Mouse (Mus musculus): ENCODE measurements around the gene Acot6. TPM values are rescaled to one million over a fixed set of nuclear protein-coding genes. Genes with fewer than 3 reads are reported as not detected.

Acot6 gene
- total RNA-seq, 2 experiments from 2014 or later, result 1.5 to 2.0 TPM

GRCm38 (mm10) chr12:84151911-84152310, 51.5 kb downstream of the Acot6 start:
- no peak for ATAC-seq (replicated peaks; ENCODE audit: poor library complexity)

- ATAC-seq (replicated peaks; ENCODE audit: poor library complexity), result no peak
Observed at GRCm38 (mm10) chr12:84152352-84153190, 52.1 kb downstream of the Acot6 start.

- no peak for ATAC-seq (replicated peaks; ENCODE audit: poor library complexity)
Observed at GRCm38 (mm10) chr12:84153414-84153813, 53.0 kb downstream of the Acot6 start.

- ATAC-seq (replicated peaks; ENCODE audit: poor library complexity), result no peak
Observed at GRCm38 (mm10) chr12:84154786-84155522, 54.5 kb downstream of the Acot6 start.

GRCm38 (mm10) chr12:84155523-84155871, 55.0 kb downstream of the Acot6 start:
- ATAC-seq (replicated peaks; ENCODE audit: poor library complexity), result no peak

- ATAC-seq (replicated peaks; ENCODE audit: poor library complexity), result no peak
Observed at GRCm38 (mm10) chr12:84156210-84156609, 55.8 kb downstream of the Acot6 start.

GRCm38 (mm10) chr12:84158156-84158555, 57.7 kb downstream of the Acot6 start:
- ATAC-seq (replicated peaks; ENCODE audit: poor library complexity), result no peak

GRCm38 (mm10) chr12:84160491-84160890, 60.0 kb downstream of the Acot6 start:
- ATAC-seq (replicated peaks; ENCODE audit: poor library complexity), result no peak

Other genes with a start within 250 kb of the Acot6 start
- 15.9 and 19.3 TPM in 2 replicates for gene Numb, start 178.7 kb upstream of the Acot6 start, total RNA-seq (2015)
- 12.6 and 26.8 TPM in 2 replicates for gene Numb, start 178.7 kb upstream of the Acot6 start, total RNA-seq (2017)
- gene Riox1, start 150.0 kb upstream of the Acot6 start, total RNA-seq (2015), result 13.5 and 14.6 TPM in 2 replicates
- gene Riox1, start 150.0 kb upstream of the Acot6 start, total RNA-seq (2017), result 16.7 and 17.7 TPM in 2 replicates
- not detected in 2 replicates for gene Heatr4, start 115.8 kb upstream of the Acot6 start, total RNA-seq (2015)
- gene Heatr4, start 115.8 kb upstream of the Acot6 start, total RNA-seq (2017), result not detected in 2 replicates
- 12.1 and 13.3 TPM in 2 replicates for gene Acot2, start 112.8 kb upstream of the Acot6 start, total RNA-seq (2015)
- gene Acot2, start 112.8 kb upstream of the Acot6 start, total RNA-seq (2017), result 9.4 and 12.7 TPM in 2 replicates
- gene Acot1, start 91.2 kb upstream of the Acot6 start, total RNA-seq (2015), result 10.8 and 14.6 TPM in 2 replicates
- gene Acot1, start 91.2 kb upstream of the Acot6 start, total RNA-seq (2017), result 11.8 and 13.6 TPM in 2 replicates
- 0.07 TPM in 1 of 2 replicates, not detected in the other for gene Acot4, start 62.3 kb upstream of the Acot6 start, total RNA-seq (2015)
- 0.03 TPM in 1 of 2 replicates, not detected in the other for gene Acot4, start 62.3 kb upstream of the Acot6 start, total RNA-seq (2017)
- gene Gm49366, start 61.7 kb upstream of the Acot6 start, total RNA-seq (2015), result not detected in 2 replicates
- gene Gm49366, start 61.7 kb upstream of the Acot6 start, total RNA-seq (2017), result not detected in 2 replicates
- gene Acot3, start 48.5 kb upstream of the Acot6 start, total RNA-seq (2015), result not detected in 2 replicates
- not detected in 2 replicates for gene Acot3, start 48.5 kb upstream of the Acot6 start, total RNA-seq (2017)
- not detected in 2 replicates for gene Acot5, start 31.3 kb upstream of the Acot6 start, total RNA-seq (2015)
- gene Acot5, start 31.3 kb upstream of the Acot6 start, total RNA-seq (2017), result not detected in 2 replicates
- 0.61 and 1.1 TPM in 2 replicates for gene Dnal1, start 13.7 kb downstream of the Acot6 start, total RNA-seq (2015)
- gene Dnal1, start 13.7 kb downstream of the Acot6 start, total RNA-seq (2017), result 0.41 and 0.75 TPM in 2 replicates
- gene Pnma1, start 47.8 kb downstream of the Acot6 start, total RNA-seq (2015), result 0.15 TPM in 2 replicates
- gene Pnma1, start 47.8 kb downstream of the Acot6 start, total RNA-seq (2017), result 0.24 and 0.62 TPM in 2 replicates
- gene Elmsan1, start 118.2 kb downstream of the Acot6 start, total RNA-seq (2015), result 13.7 and 14.1 TPM in 2 replicates
- gene Elmsan1, start 118.2 kb downstream of the Acot6 start, total RNA-seq (2017), result 11.5 and 15.2 TPM in 2 replicates
- gene Ptgr2, start 184.6 kb downstream of the Acot6 start, total RNA-seq (2015), result 15.6 and 20.5 TPM in 2 replicates
- 58.3 and 69.6 TPM in 2 replicates for gene Ptgr2, start 184.6 kb downstream of the Acot6 start, total RNA-seq (2017)
- 34.5 and 53.4 TPM in 2 replicates for gene Zfp410, start 216.2 kb downstream of the Acot6 start, total RNA-seq (2015)
- gene Zfp410, start 216.2 kb downstream of the Acot6 start, total RNA-seq (2017), result 33.8 and 43.4 TPM in 2 replicates

Measured in megakaryocyte progenitor cell, adult 5-6 weeks (primary cell).